7 mouse cellular contexts compared by ENCODE assay signal in the genomic region with DNA sequence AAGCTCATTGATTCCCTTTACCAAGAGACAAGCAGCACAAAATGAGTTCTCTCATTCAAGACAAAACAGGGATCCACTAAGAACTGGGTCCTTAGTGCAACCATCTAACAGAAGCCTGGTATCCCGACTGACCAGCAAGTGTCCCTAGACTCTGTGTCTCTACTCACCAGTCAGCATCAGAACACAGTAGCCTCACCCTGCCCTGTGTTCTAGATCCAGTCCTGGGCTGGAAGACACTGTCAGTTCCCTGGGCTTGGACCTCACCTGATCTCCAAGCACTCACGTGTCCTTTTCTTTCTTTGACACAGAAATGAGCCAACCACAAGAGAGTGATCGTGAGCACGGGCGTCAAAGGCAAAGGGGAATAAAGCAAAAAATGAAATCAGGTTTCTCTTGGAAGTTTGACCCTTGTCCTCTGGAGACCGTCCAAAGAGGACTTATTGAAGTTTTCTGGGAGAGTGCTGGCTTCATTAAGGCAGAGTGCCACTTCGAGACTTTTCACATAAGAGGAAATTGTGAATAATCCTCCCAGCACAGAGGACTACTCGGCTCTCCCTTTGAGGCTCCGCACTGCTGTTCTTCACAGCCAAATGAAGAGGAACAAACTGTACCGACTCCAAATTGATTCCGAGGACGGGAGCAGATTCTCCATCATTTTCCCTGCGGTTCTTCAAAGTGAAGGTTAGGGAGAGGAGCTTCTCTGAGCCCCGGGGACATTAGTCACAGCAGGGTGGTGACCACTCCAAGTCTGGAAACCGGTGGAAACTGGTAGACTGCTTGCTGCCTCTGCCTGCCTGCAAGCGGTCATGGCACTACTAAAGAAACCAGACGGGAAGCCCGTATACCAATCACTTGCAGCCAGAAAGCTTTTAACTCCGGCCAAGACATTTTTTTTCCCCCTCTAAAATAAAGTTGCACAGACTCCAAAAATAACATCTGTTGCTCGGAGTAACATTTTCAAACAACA.
DNase-seq lines count a peak whose midpoint lies in the region; ATAC-seq and TF ChIP-seq lines count a peak whose summit lies in the region.

No protein-coding gene starts in this region.

- no peaks in the 10 kb centered on the region; the same call in 1 of the 2 replicates for H3K4me1 ChIP-seq in liver, adult 2 months (ENCODE audit: control insufficient read depth, insufficient read depth, low read length)
- H3K4me1 ChIP-seq in liver, embryonic 12.5 days = no peaks in the 10 kb centered on the region
- peaks cover 25% of the 10 kb centered on the region for H3K4me1 ChIP-seq in heart, embryonic 10.5 days
- peaks cover 30% of the 10 kb centered on the region for H3K4me1 ChIP-seq in limb, embryonic 13.5 days
- no peaks in the 10 kb centered on the region for H3K4me1 ChIP-seq in forebrain, embryonic 13.5 days

- no peak for TF ChIP-seq POLR2A in liver, adult 2 months (IDR thresholded peaks at IDR 0.05; ENCODE audit: extremely low read depth, insufficient read depth, low read length)

- H3K4me2 ChIP-seq in liver, embryonic 12.5 days = no peak overlapping the region
- peak overlapping the region; percentile 43 for H3K4me2 ChIP-seq in limb, embryonic 13.5 days (replicated peaks)
- H3K4me2 ChIP-seq in forebrain, embryonic 13.5 days = no peak overlapping the region

- H3K27ac ChIP-seq in liver, adult 2 months (replicated peaks; ENCODE audit: insufficient read depth, low read depth, low read length) = no peak overlapping the region
- no peak overlapping the region for H3K27ac ChIP-seq in liver, embryonic 12.5 days
- no peak overlapping the region for H3K27ac ChIP-seq in heart, embryonic 10.5 days
- peak overlapping the region; percentile 77 for H3K27ac ChIP-seq in limb, embryonic 13.5 days
- H3K27ac ChIP-seq in forebrain, embryonic 13.5 days = no peak overlapping the region

- ATAC-seq in liver, embryonic 12.5 days = no peak
- ATAC-seq in limb, embryonic 13.5 days (ENCODE audit: low FRiP score, low read depth) = peak; percentile 80
- no peak for ATAC-seq in forebrain, embryonic 13.5 days

- 80% methylated on average over 20 of the region's 20 CpGs for WGBS in liver, adult 2 months
- 72% methylated on average over 20 of the region's 20 CpGs for WGBS in liver, embryonic 12.5 days (ENCODE audit: insufficient replicate concordance)
- 83% methylated on average over 20 of the region's 20 CpGs for WGBS in heart, embryonic 10.5 days
- 48% methylated on average over 20 of the region's 20 CpGs for WGBS in limb, embryonic 13.5 days
- 83% methylated on average over 20 of the region's 20 CpGs for WGBS in forebrain, embryonic 13.5 days

- no peak overlapping the region for H3K9ac ChIP-seq in liver, adult 2 months (ENCODE audit: low read depth, low read length)
- H3K9ac ChIP-seq in liver, embryonic 12.5 days = no peak overlapping the region
- H3K9ac ChIP-seq in limb, embryonic 13.5 days = no peak overlapping the region
- no peak overlapping the region for H3K9ac ChIP-seq in forebrain, embryonic 13.5 days

- H3K4me3 ChIP-seq in liver, adult 2 months (ENCODE audit: insufficient read depth, low read depth, low read length) = no peak overlapping the region
- H3K4me3 ChIP-seq in liver, embryonic 12.5 days = no peak overlapping the region
- H3K4me3 ChIP-seq in heart, embryonic 10.5 days = no peak overlapping the region
- H3K4me3 ChIP-seq in limb, embryonic 13.5 days = no peak overlapping the region
- no peak overlapping the region for H3K4me3 ChIP-seq in forebrain, embryonic 13.5 days

- no peaks in the 10 kb centered on the region for H3K79me2 ChIP-seq in liver, adult 2 months (ENCODE audit: control insufficient read depth, insufficient read depth, low read length)

- H3K36me3 ChIP-seq in liver, adult 2 months (ENCODE audit: control insufficient read depth, insufficient read depth, low read length) = no peaks in the 10 kb centered on the region
- H3K36me3 ChIP-seq in liver, embryonic 12.5 days = no peaks in the 10 kb centered on the region
- H3K36me3 ChIP-seq in heart, embryonic 10.5 days = no peaks in the 10 kb centered on the region
- no peaks in the 10 kb centered on the region for H3K36me3 ChIP-seq in limb, embryonic 13.5 days
- no peaks in the 10 kb centered on the region for H3K36me3 ChIP-seq in forebrain, embryonic 13.5 days (ENCODE audit: poor library complexity, severe bottlenecking)

- TF ChIP-seq CTCF in liver, adult 2 months (IDR thresholded peaks at IDR 0.05; ENCODE audit: low read depth, low read length) = no peak

- H3K27me3 ChIP-seq in liver, adult 2 months (ENCODE audit: control insufficient read depth, insufficient read depth, low read length) = no peaks in the 10 kb centered on the region
- H3K27me3 ChIP-seq in liver, embryonic 12.5 days (replicated peaks) = no peaks in the 10 kb centered on the region
- no peaks in the 10 kb centered on the region for H3K27me3 ChIP-seq in heart, embryonic 10.5 days (ENCODE audit: insufficient read depth, poor library complexity, severe bottlenecking)
- no peaks in the 10 kb centered on the region for H3K27me3 ChIP-seq in limb, embryonic 13.5 days
- H3K27me3 ChIP-seq in forebrain, embryonic 13.5 days = no peaks in the 10 kb centered on the region

- DNase-seq in liver, adult 2 months (ENCODE audit: extremely low read depth, low read depth, low spot score) = peak; percentile 10
- DNase-seq in heart, embryonic 10.5 days (ENCODE audit: low spot score) = peak; percentile 52
- no peak for DNase-seq in yolk sac, embryonic 10.5 days (ENCODE audit: low spot score)
- DNase-seq in embryo, embryonic 9.5 days (ENCODE audit: extremely low spot score) = no peak

- H3K9me3 ChIP-seq in liver, embryonic 12.5 days (replicated peaks) = no peaks in the 10 kb centered on the region
- H3K9me3 ChIP-seq in heart, embryonic 10.5 days = no peaks in the 10 kb centered on the region
- no peaks in the 10 kb centered on the region for H3K9me3 ChIP-seq in limb, embryonic 13.5 days
- no peaks in the 10 kb centered on the region for H3K9me3 ChIP-seq in forebrain, embryonic 13.5 days (replicated peaks)

Comparison
In these comparisons a context has a peak if more than half of its experiments do, and no peak if none do; other contexts are left out.
1. DNase-seq: peak in liver, adult 2 months (single experiment) and heart, embryonic 10.5 days (single experiment); none in yolk sac, embryonic 10.5 days (single experiment) and embryo, embryonic 9.5 days (single experiment).